Mouse (Mus musculus) liver, postnatal 0 days (tissue): Measurements from ENCODE around the gene Dnal1. TPM values are rescaled to one million over a fixed set of nuclear protein-coding genes. Genes with fewer than 3 reads are reported as not detected.
"Not testable (repeated sequence)": the region's sequence is repeated elsewhere in the genome, so short reads cannot be mapped to it uniquely, and the experiment has no call there.

ENCODE experiments used
- ATAC-seq: fragments of 200-750 bp; cut with Nextera tagmentation; 2 replicates; pipeline ENCODE4 v1.8.0; 2017; ENCODE audit warnings: mild to moderate bottlenecking, moderate library complexity
- DNase-seq: peaks from one replicate; pipeline ENCODE4 v3.0.0-alpha.2; 2016
- H3K27ac ChIP-seq: fragments of 300-500 bp; sonication (generic); 2 replicates; pipeline ENCODE4 v1.5.1; 2014; ENCODE audit warnings: antibody characterized with exemption, moderate library complexity, mild to moderate bottlenecking, low read depth
- H3K27me3 ChIP-seq: fragments of 300-500 bp; sonication (generic); 2 replicates; pipeline ENCODE4 v1.6.1; 2014; ENCODE audit warnings: low read length, control low read depth, mixed read lengths; ENCODE audit not compliant: insufficient read depth
- H3K36me3 ChIP-seq: fragments of 300-500 bp; sonication (generic); replicated peaks from 2 replicates; pipeline ENCODE4 v1.6.1; 2014; ENCODE audit warnings: mild to moderate bottlenecking, control low read depth, low read length, moderate library complexity, mixed read lengths; ENCODE audit not compliant: insufficient read depth
- H3K4me1 ChIP-seq: fragments of 300-500 bp; sonication (generic); 2 replicates; pipeline ENCODE4 v1.6.1; 2014; ENCODE audit warnings: antibody characterized with exemption, mild to moderate bottlenecking, control low read depth; ENCODE audit not compliant: insufficient read depth
- H3K4me2 ChIP-seq: fragments of 300-500 bp; sonication (generic); 2 replicates; pipeline ENCODE4 v1.6.1; 2014; ENCODE audit warnings: low read depth, mild to moderate bottlenecking, low read length, moderate library complexity, mixed read lengths
- H3K4me3 ChIP-seq: fragments of 300-500 bp; sonication (generic); 2 replicates; pipeline ENCODE4 v1.5.1; 2014; ENCODE audit warnings: low read depth, low read length
- H3K9ac ChIP-seq: fragments of 300-500 bp; sonication (generic); replicated peaks from 2 replicates; pipeline ENCODE4 v1.6.1; 2014; ENCODE audit warnings: mild to moderate bottlenecking, moderate library complexity
- H3K9me3 ChIP-seq: fragments of 300-500 bp; sonication (generic); 2 replicates; pipeline ENCODE4 v1.6.1; 2016; ENCODE audit warnings: mild to moderate bottlenecking, control low read depth, low read length, mixed read lengths
- CTCF ChIP-seq: sonication (generic); IDR thresholded peaks from 2 replicates; pipeline ENCODE4 v1.5.1; 2016; ENCODE audit warnings: antibody characterized with exemption, low read depth
- EP300 ChIP-seq: IDR thresholded peaks from 2 replicates; pipeline ENCODE4 v1.6.1; 2016; ENCODE audit warnings: antibody characterized with exemption, low read depth, mild to moderate bottlenecking
- WGBS: fragments of 180-500 bp; shearing (Covaris S2); extraction: QIAGEN DNeasy Blood & Tissue Kit; methylation state at CpG from one replicate; pipeline ENCODE4 v1.1.7; 2014; ENCODE audit not compliant: insufficient replicate concordance; 5-methylcytosine and 5-hydroxymethylcytosine counted together
- polyA plus RNA-seq: library from polyadenylated mRNA; unstranded; fragments of >200 nt; fragmentation: Nextera tagmentation; extraction: Ambion mirVana; gene quantifications from 2 replicates; pipeline ENCODE4 v1.2.1, GENCODE M21; 2015

Gene Dnal1
- polyA plus RNA-seq = 0.13 and 0.21 TPM in 2 replicates

DNA sequence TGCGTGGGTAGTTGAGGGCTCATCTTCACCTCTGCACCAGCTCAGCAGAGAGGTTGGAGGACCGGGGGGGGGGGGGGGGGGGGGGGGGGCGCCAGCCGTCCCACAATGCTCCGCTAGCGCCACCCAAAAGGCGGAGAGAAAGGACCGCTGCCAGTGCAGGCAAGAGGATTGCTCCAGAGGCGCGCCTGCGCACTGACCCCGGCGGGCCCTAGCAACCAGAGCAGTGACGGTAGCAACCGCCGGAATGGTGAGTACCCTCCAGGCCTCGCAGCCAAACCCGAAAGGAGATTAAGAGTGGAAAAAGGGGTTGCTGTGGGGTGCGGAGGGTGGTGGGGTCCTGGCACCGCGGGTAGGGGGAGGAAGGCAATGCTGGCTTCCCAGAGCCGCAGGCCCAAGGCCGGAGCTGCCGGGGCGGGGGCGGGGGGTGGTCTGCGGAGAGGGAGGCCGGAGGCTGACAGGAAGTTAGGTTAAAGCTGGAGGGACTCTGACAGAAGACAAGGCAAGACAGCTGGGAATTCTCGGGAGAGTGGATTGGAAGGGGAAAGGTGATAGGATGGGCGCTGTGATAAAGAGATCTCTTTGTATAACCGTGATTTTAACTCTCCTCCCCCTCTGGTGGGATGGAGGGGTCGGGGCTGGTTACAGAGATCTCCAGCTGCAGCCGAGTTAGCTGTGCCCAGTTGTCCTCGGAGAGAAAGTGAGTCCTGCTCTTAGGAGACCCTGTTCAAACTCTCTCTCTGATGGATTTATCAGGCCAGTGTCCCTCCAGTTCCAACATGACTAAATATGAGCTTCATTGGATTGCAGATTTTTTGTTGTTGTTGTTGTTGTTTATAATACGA lies at the start of gene Dnal1:
TSS of gene Dnal1 (plus strand) at position 214 of the 842 bp plus-strand sequence.
- peak within 1 kb of the TSS; percentile 65 for H3K9ac ChIP-seq
- DNase-seq (peak; percentile 89), ATAC-seq (peak; percentile 96)
- 3% methylated on average over 32 of the region's 35 CpGs for WGBS
- H3K27ac ChIP-seq = no peak within 1 kb of the TSS
- TF ChIP-seq EP300 = no peak
- TF ChIP-seq CTCF = peak; percentile 21; the same call in 1 of the 2 replicates
- H3K4me2 ChIP-seq = peak within 1 kb of the TSS; percentile 91
- H3K4me3 ChIP-seq = peak within 1 kb of the TSS; percentile 71
- no peaks in the 10 kb centered on the region for H3K36me3 ChIP-seq
- no peaks in the 10 kb centered on the region for H3K27me3 ChIP-seq
- no peaks in the 10 kb centered on the region for H3K9me3 ChIP-seq
- peaks cover 7% of the 10 kb centered on the region for H3K4me1 ChIP-seq

DNA sequence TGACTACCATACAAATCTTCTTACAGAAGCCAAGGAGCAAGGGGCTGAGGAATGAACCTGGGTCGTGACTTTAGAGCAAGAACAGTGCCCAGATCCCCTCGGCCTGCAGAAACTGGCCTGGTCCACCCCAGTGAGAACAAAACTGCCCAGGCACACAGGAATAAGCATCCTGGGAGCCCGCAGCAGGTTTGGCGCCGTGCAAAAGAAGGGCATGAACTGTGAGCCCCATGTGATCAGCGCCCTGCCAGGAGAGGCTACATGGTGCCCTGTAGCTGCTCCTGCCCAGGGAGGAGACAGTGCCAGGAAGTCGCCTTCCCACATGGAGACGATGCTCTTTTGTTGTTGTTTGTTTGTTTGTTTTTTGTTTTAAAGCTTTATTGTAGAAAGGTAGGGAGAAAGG lies 49.5 kb upstream of the Dnal1 start:
- Histone ChIP-seq H3K36me3 (no peaks in the 10 kb centered on the region), H3K4me3 (no peak overlapping the region), H3K9ac (no peak overlapping the region), H3K27ac (no peak overlapping the region), H3K4me1 (no peaks in the 10 kb centered on the region; the same call in 1 of the 2 replicates), H3K4me2 (no peak overlapping the region), H3K27me3 (peaks cover 16% of the 10 kb centered on the region), H3K9me3 (no peaks in the 10 kb centered on the region)
- ATAC-seq (no peak), DNase-seq (no peak)
- WGBS = 70% methylated on average over 8 of the region's 8 CpGs
- TF ChIP-seq CTCF (no peak), EP300 (no peak)

DNA sequence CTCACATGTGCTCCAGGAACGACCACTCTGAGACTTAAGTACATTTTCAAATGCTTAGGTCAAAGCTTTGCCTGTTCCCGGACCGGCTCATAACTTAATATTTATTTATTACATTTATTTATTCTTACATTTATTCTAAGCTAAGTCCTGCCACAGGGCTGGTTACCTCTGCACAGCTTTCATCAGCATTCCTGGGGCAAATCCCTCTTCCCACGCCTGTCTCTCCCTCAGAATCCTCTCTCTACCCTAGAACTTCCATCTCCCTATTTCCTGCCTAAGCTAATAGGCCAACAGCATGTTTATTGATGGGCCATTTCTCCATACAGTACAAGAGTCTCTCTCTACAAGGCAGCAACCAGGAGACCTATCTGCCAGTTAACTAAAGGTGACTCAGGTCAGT lies 46.4 kb upstream of the Dnal1 start:
- H3K36me3 ChIP-seq = no peaks in the 10 kb centered on the region
- H3K27me3 ChIP-seq = peaks cover 28% of the 10 kb centered on the region
- 66% methylated on average over 4 of the region's 4 CpGs for WGBS

GRCm38 (mm10) chr12:84068296-84068695 lies 45.9 kb upstream of the Dnal1 start:
- no peaks in the 10 kb centered on the region; the same call in 1 of the 2 replicates for H3K4me1 ChIP-seq
- no peak overlapping the region for H3K4me3 ChIP-seq
- H3K9ac ChIP-seq = no peak overlapping the region
- H3K9me3 ChIP-seq = no peaks in the 10 kb centered on the region
- 68% methylated on average over 8 of the region's 8 CpGs for WGBS
- H3K27ac ChIP-seq = no peak overlapping the region
- H3K4me2 ChIP-seq = no peak overlapping the region
- no peak for ATAC-seq
- peaks cover 28% of the 10 kb centered on the region for H3K27me3 ChIP-seq
- no peaks in the 10 kb centered on the region for H3K36me3 ChIP-seq
- no peak for DNase-seq
- no peak for TF ChIP-seq CTCF
- TF ChIP-seq EP300 = no peak

More for the DNA sequence above, 46.4 kb upstream of the Dnal1 start:
- no peak for TF ChIP-seq CTCF
- no peak for TF ChIP-seq EP300
- Histone ChIP-seq H3K4me3 (no peak overlapping the region), H3K4me1 (no peaks in the 10 kb centered on the region; the same call in 1 of the 2 replicates), H3K4me2 (no peak overlapping the region), H3K27ac (no peak overlapping the region), H3K9me3 (no peaks in the 10 kb centered on the region), H3K9ac (no peak overlapping the region)
- DNase-seq (no peak), ATAC-seq (no peak)

- peaks cover 28% of the 10 kb centered on the region for H3K27me3 ChIP-seq
- ATAC-seq = peak; percentile 49; the same call in 1 of the 2 replicates
- WGBS = 48% methylated on average over 9 of the region's 9 CpGs
Measured at GRCm38 (mm10) chr12:84068986-84069385, 45.2 kb upstream of the Dnal1 start, which contains the start of gene Acot5. TSS of gene Acot5 (plus strand) at chr12:84069325.

DNA sequence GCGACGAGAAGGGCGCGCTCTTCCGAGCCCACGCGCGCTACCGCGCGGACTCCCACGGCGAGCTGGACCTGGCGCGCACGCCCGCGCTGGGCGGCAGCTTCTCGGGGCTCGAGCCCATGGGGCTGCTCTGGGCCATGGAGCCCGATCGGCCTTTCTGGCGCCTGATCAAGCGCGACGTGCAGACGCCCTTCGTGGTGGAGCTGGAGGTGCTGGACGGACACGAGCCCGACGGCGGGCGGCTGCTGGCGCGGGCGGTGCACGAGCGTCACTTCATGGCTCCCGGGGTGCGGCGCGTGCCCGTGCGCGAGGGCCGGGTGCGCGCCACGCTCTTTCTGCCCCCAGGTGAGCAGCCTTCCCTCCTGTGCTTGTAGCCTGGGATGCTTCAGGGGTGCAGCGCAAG lies 44.6 kb upstream of the Dnal1 start:
- not testable (repeated sequence) for H3K27ac ChIP-seq, H3K4me1 ChIP-seq, H3K36me3 ChIP-seq, H3K9me3 ChIP-seq
- peak overlapping the region; percentile 30; the same call in 1 of the 2 replicates for H3K9ac ChIP-seq
- H3K4me3 ChIP-seq = peak overlapping the region; percentile 30
- H3K27me3 ChIP-seq = peaks cover 27% of the 10 kb centered on the region
- ATAC-seq (peak; percentile 36; the same call in 1 of the 2 replicates), DNase-seq (peak; percentile 21)
- peak overlapping the region; percentile 66 for H3K4me2 ChIP-seq
- 7% methylated on average over 29 of the region's 52 CpGs for WGBS

More at GRCm38 (mm10) chr12:84068986-84069385, 45.2 kb upstream of the Dnal1 start, which contains the start of gene Acot5:
- no peaks in the 10 kb centered on the region; the same call in 1 of the 2 replicates for H3K4me1 ChIP-seq
- TF ChIP-seq CTCF = no peak
- no peak for TF ChIP-seq EP300
- peak within 1 kb of the TSS; percentile 30; the same call in 1 of the 2 replicates for H3K9ac ChIP-seq
- peak within 1 kb of the TSS; percentile 66 for H3K4me2 ChIP-seq
- no peak for DNase-seq
- H3K9me3 ChIP-seq = no peaks in the 10 kb centered on the region
- no peak within 1 kb of the TSS for H3K27ac ChIP-seq
- H3K36me3 ChIP-seq = no peaks in the 10 kb centered on the region
- peak within 1 kb of the TSS; percentile 30 for H3K4me3 ChIP-seq
